Mouse (Mus musculus): ENCODE results near the gene Hpse. TPM values are rescaled to one million over a fixed set of nuclear protein-coding genes. Genes with fewer than 3 reads are reported as not detected.
A peak's percentile ranks its signal among the peaks of the same experiment; 100 is the strongest.

Hpse gene
- polyA plus RNA-seq, 1 experiment from 2014 or later = 1.7 TPM

GRCm38 (mm10) chr5:100648546-100648945, 71.0 kb downstream of the Hpse start:
- no peaks in the 10 kb centered on the region for H3K36me3 ChIP-seq
- peaks cover 20% of the 10 kb centered on the region for H3K4me1 ChIP-seq
- no peaks in the 10 kb centered on the region for H3K9me3 ChIP-seq
- peak overlapping the region; percentile 36 for H3K4me3 ChIP-seq
- H3K27me3 ChIP-seq (ENCODE audit: insufficient read depth, poor library complexity, severe bottlenecking) = peaks cover 4% of the 10 kb centered on the region; the same call in 1 of the 2 replicates
- DNase-seq (ENCODE audit: low spot score) = no peak
- WGBS = 11% methylated on average over 6 of the region's 6 CpGs
- H3K27ac ChIP-seq = peak overlapping the region; percentile 60

GRCm38 (mm10) chr5:100648046-100648445, 71.5 kb downstream of the Hpse start:
- Histone ChIP-seq H3K4me3 (peak overlapping the region; percentile 36), H3K4me1 (peaks cover 25% of the 10 kb centered on the region), H3K27ac (peak overlapping the region; percentile 60), H3K9me3 (no peaks in the 10 kb centered on the region), H3K36me3 (no peaks in the 10 kb centered on the region), H3K27me3 (ENCODE audit: insufficient read depth, poor library complexity, severe bottlenecking) (peaks cover 4% of the 10 kb centered on the region; the same call in 1 of the 2 replicates)
- DNase-seq (ENCODE audit: low spot score) = peak; percentile 79
- WGBS = 11% methylated on average over 10 of the region's 10 CpGs

- no peak for DNase-seq (ENCODE audit: low spot score)
- WGBS = 84% methylated on average over 4 of the region's 4 CpGs
Observed at GRCm38 (mm10) chr5:100646558-100646957, 73.0 kb downstream of the Hpse start.

GRCm38 (mm10) chr5:100643991-100644535, 75.5 kb downstream of the Hpse start:
- Histone ChIP-seq H3K4me1 (peaks cover 25% of the 10 kb centered on the region), H3K4me3 (no peak overlapping the region), H3K9me3 (no peaks in the 10 kb centered on the region), H3K27ac (no peak overlapping the region), H3K27me3 (ENCODE audit: insufficient read depth, poor library complexity, severe bottlenecking) (peaks cover 4% of the 10 kb centered on the region; the same call in 1 of the 2 replicates), H3K36me3 (no peaks in the 10 kb centered on the region)
- WGBS = 25% methylated on average over 7 of the region's 7 CpGs
- no peak for DNase-seq (ENCODE audit: low spot score)

More at GRCm38 (mm10) chr5:100646558-100646957, 73.0 kb downstream of the Hpse start:
- no peak overlapping the region for H3K4me3 ChIP-seq
- H3K27me3 ChIP-seq (ENCODE audit: insufficient read depth, poor library complexity, severe bottlenecking) = peaks cover 4% of the 10 kb centered on the region; the same call in 1 of the 2 replicates
- H3K36me3 ChIP-seq = no peaks in the 10 kb centered on the region
- no peaks in the 10 kb centered on the region for H3K9me3 ChIP-seq
- H3K4me1 ChIP-seq = peaks cover 25% of the 10 kb centered on the region
- H3K27ac ChIP-seq = no peak overlapping the region

- WGBS = 67% methylated on average over 12 of the region's 12 CpGs
Observed at GRCm38 (mm10) chr5:100643253-100643990, 76.1 kb downstream of the Hpse start.

GRCm38 (mm10) chr5:100642316-100642715, 77.2 kb downstream of the Hpse start:
- H3K27ac ChIP-seq = no peak overlapping the region
- H3K4me1 ChIP-seq = peaks cover 18% of the 10 kb centered on the region
- H3K36me3 ChIP-seq = no peaks in the 10 kb centered on the region
- 90% methylated on average over 5 of the region's 5 CpGs for WGBS
- H3K9me3 ChIP-seq = no peaks in the 10 kb centered on the region
- H3K27me3 ChIP-seq (ENCODE audit: insufficient read depth, poor library complexity, severe bottlenecking) = peaks cover 4% of the 10 kb centered on the region; the same call in 1 of the 2 replicates
- DNase-seq (ENCODE audit: low spot score) = no peak
- no peak overlapping the region for H3K4me3 ChIP-seq

More at GRCm38 (mm10) chr5:100643253-100643990, 76.1 kb downstream of the Hpse start:
- Histone ChIP-seq H3K27me3 (ENCODE audit: insufficient read depth, poor library complexity, severe bottlenecking) (peaks cover 4% of the 10 kb centered on the region; the same call in 1 of the 2 replicates), H3K27ac (no peak overlapping the region), H3K4me3 (no peak overlapping the region), H3K4me1 (peaks cover 18% of the 10 kb centered on the region), H3K9me3 (no peaks in the 10 kb centered on the region), H3K36me3 (no peaks in the 10 kb centered on the region)
- DNase-seq (ENCODE audit: low spot score) = no peak

- no peak overlapping the region for H3K4me3 ChIP-seq
- H3K36me3 ChIP-seq = no peaks in the 10 kb centered on the region
- H3K9me3 ChIP-seq = no peaks in the 10 kb centered on the region
- peak; percentile 90 for DNase-seq (ENCODE audit: low spot score)
- WGBS = 61% methylated on average over 8 of the region's 8 CpGs
- H3K4me1 ChIP-seq = peaks cover 19% of the 10 kb centered on the region
- H3K27me3 ChIP-seq (ENCODE audit: insufficient read depth, poor library complexity, severe bottlenecking) = no peaks in the 10 kb centered on the region
- no peak overlapping the region for H3K27ac ChIP-seq
Observed at GRCm38 (mm10) chr5:100638483-100638882, 81.0 kb downstream of the Hpse start.

GRCm38 (mm10) chr5:100636794-100637544, 82.5 kb downstream of the Hpse start:
- 70% methylated on average over 8 of the region's 8 CpGs for WGBS
- Histone ChIP-seq H3K36me3 (no peaks in the 10 kb centered on the region), H3K27ac (peak overlapping the region; percentile 42; the same call in 1 of the 2 replicates), H3K27me3 (ENCODE audit: insufficient read depth, poor library complexity, severe bottlenecking) (no peaks in the 10 kb centered on the region), H3K4me3 (no peak overlapping the region), H3K4me1 (peaks cover 14% of the 10 kb centered on the region), H3K9me3 (no peaks in the 10 kb centered on the region)
- DNase-seq (ENCODE audit: low spot score) = no peak

GRCm38 (mm10) chr5:100635908-100636307, 83.6 kb downstream of the Hpse start:
- no peak for DNase-seq (ENCODE audit: low spot score)
- Histone ChIP-seq H3K27me3 (ENCODE audit: insufficient read depth, poor library complexity, severe bottlenecking) (no peaks in the 10 kb centered on the region), H3K36me3 (no peaks in the 10 kb centered on the region), H3K4me1 (peaks cover 14% of the 10 kb centered on the region), H3K27ac (no peak overlapping the region), H3K9me3 (no peaks in the 10 kb centered on the region), H3K4me3 (no peak overlapping the region)
- 55% methylated on average over 4 of the region's 4 CpGs for WGBS

GRCm38 (mm10) chr5:100634885-100635478, 84.5 kb downstream of the Hpse start:
- Histone ChIP-seq H3K9me3 (no peaks in the 10 kb centered on the region), H3K4me1 (peaks cover 14% of the 10 kb centered on the region), H3K27ac (0 out of 2 replicates have a peak overlapping the region, but pooled peaks have one; percentile 3), H3K4me3 (no peak overlapping the region), H3K27me3 (ENCODE audit: insufficient read depth, poor library complexity, severe bottlenecking) (no peaks in the 10 kb centered on the region), H3K36me3 (no peaks in the 10 kb centered on the region)
- no peak for DNase-seq (ENCODE audit: low spot score)
- WGBS = 89% methylated on average over 8 of the region's 8 CpGs

- H3K9me3 ChIP-seq = no peaks in the 10 kb centered on the region
- no peak overlapping the region for H3K4me3 ChIP-seq
- H3K36me3 ChIP-seq = no peaks in the 10 kb centered on the region
- H3K27me3 ChIP-seq (ENCODE audit: insufficient read depth, poor library complexity, severe bottlenecking) = no peaks in the 10 kb centered on the region
- H3K27ac ChIP-seq = no peak overlapping the region
- H3K4me1 ChIP-seq = peaks cover 12% of the 10 kb centered on the region
- 86% methylated on average over 8 of the region's 8 CpGs for WGBS
- no peak for DNase-seq (ENCODE audit: low spot score)
Observed at GRCm38 (mm10) chr5:100632540-100633129, 86.9 kb downstream of the Hpse start.
